Mouse (Mus musculus) left cerebral cortex, postnatal 14 days (tissue): Measurements from ENCODE around the gene Maml2. TPM values are rescaled to one million over a fixed set of nuclear protein-coding genes. Genes with fewer than 3 reads are reported as not detected.

ENCODE experiments used
- DNase-seq, 2 experiments: peaks; one replicate each; pipeline ENCODE4 v3.0.0; 2021 to 2022; ENCODE audit warnings: low spot score in 2 of 2, mixed read lengths in 1 of 2
- intact Hi-C: fragments of 180-260 bp; cut with DNase I; formaldehyde crosslinking; loops from one replicate; pipeline ENCODE4 v1.15.1; 2025
- total RNA-seq, 2 experiments: library from RNA; stranded (reverse); gene quantifications; 2 replicates each; pipeline ENCODE4 v1.2.3; 2021

Gene Maml2
- total RNA-seq, 2 experiments from 2014 or later, result 6.6 to 7.1 TPM

GRCm38 (mm10) chr9:13442012-13442735 is 144.4 kb downstream of the Maml2 start:
- no peak for DNase-seq
- intact Hi-C loops, result no loop called here

GRCm38 (mm10) chr9:13443484-13444211 is 145.9 kb downstream of the Maml2 start:
- DNase-seq, result no peak
- intact Hi-C loops, result no loop called here

GRCm38 (mm10) chr9:13446236-13446635 is 148.5 kb downstream of the Maml2 start:
- intact Hi-C loops, result no loop called here
- DNase-seq, result no peak

GRCm38 (mm10) chr9:13446703-13447285 is 149.0 kb downstream of the Maml2 start, which contains the start of gene Gm17571:
Gm17571 (minus strand) TSS chr9:13446753.
- intact Hi-C loops, result no loop called here
- DNase-seq, result no peak

GRCm38 (mm10) chr9:13448716-13449115 is 151.0 kb downstream of the Maml2 start:
- no peak for DNase-seq
- intact Hi-C loops, result no loop called here

GRCm38 (mm10) chr9:13454651-13455123 is 156.9 kb downstream of the Maml2 start:
- intact Hi-C loops, result no loop called here
- DNase-seq, result no peak

GRCm38 (mm10) chr9:13455231-13455630 is 157.5 kb downstream of the Maml2 start:
- no peak for DNase-seq
- intact Hi-C loops, result no loop called here

GRCm38 (mm10) chr9:13457774-13458173 is 160.0 kb downstream of the Maml2 start:
- intact Hi-C loops, result no loop called here
- peak in 1 of 2 experiments; percentile 59 for DNase-seq

- DNase-seq, result no peak
- intact Hi-C loops, result no loop called here
Measured at GRCm38 (mm10) chr9:13459371-13459770, 161.6 kb downstream of the Maml2 start.

GRCm38 (mm10) chr9:13460012-13460411 is 162.3 kb downstream of the Maml2 start:
- intact Hi-C loops, result no loop called here
- peak in 1 of 2 experiments; percentile 15 for DNase-seq

- no peak for DNase-seq
- intact Hi-C loops, result no loop called here
Measured at GRCm38 (mm10) chr9:13460926-13461325, 163.2 kb downstream of the Maml2 start.

- DNase-seq, result no peak
- intact Hi-C loops, result no loop called here
Measured at GRCm38 (mm10) chr9:13465358-13466020, 167.7 kb downstream of the Maml2 start.

- intact Hi-C loops, result no loop called here
- no peak for DNase-seq
Measured at GRCm38 (mm10) chr9:13466351-13466750, 168.6 kb downstream of the Maml2 start.

- intact Hi-C loops, result no loop called here
- DNase-seq, result no peak
Measured at GRCm38 (mm10) chr9:13466816-13467215, 169.1 kb downstream of the Maml2 start.

- no peak for DNase-seq
- intact Hi-C loops, result no loop called here
Measured at GRCm38 (mm10) chr9:13467745-13468144, 170.0 kb downstream of the Maml2 start.

GRCm38 (mm10) chr9:13468778-13469177 is 171.0 kb downstream of the Maml2 start:
- no peak for DNase-seq
- intact Hi-C loops, result no loop called here

GRCm38 (mm10) chr9:13470013-13470412 is 172.3 kb downstream of the Maml2 start:
- DNase-seq, result peak in 1 of 2 experiments; percentile 18
- intact Hi-C loops, result no loop called here

- DNase-seq, result no peak
- intact Hi-C loops, result no loop called here
Measured at GRCm38 (mm10) chr9:13474951-13475350, 177.2 kb downstream of the Maml2 start.

GRCm38 (mm10) chr9:13479275-13479674 is 181.5 kb downstream of the Maml2 start:
- intact Hi-C loops, result no loop called here
- DNase-seq, result no peak
